ENCODE assay signal across 1 mouse cellular context in the genomic region with DNA sequence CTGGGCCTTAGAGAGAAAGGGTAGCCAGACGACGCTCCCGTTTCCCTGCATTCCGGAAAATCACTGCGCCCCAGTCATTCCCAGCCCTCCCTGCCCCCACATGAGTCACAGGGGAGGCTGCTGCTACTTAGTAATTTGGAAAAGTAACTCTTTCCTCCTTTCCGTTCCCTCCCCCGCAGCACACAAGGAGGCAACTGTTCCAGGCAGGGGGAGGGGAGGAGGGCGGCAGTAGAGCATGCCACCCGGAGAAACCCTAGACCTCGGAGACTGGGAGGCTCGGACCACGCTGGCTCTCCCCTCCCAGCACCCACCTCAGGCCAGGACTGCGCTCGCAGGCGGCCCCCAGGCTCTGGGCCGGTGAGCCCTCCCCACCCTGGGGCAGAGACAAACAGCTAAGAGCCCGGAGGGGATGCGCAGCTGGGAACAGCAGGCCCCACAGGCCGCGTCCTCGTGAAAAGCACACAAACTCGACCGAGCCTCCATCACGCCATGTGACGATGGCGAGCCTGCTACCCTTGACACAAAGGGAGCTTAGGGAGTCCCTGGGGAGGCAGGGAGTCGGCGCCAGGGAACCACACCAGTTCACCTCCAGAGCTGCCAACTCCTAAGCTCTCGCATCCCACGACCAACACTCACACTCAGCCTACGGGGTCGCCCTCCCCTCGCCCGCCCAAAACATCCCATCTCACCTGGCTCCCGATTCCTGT.
TF ChIP-seq lines count a peak whose summit lies in the region.

No protein-coding gene starts in this region.

TF ChIP-seq in MEL, 35 proteins besides CTCF, POLR2A, EP300 and RAD21 (continued from another document):
- 0 out of 2 replicates have a peak, but pooled peaks have one; percentile 45 for TF ChIP-seq GABPA (IDR thresholded peaks at IDR 0.05; ENCODE audit: low read depth, low read length)
